In the genomic region with DNA sequence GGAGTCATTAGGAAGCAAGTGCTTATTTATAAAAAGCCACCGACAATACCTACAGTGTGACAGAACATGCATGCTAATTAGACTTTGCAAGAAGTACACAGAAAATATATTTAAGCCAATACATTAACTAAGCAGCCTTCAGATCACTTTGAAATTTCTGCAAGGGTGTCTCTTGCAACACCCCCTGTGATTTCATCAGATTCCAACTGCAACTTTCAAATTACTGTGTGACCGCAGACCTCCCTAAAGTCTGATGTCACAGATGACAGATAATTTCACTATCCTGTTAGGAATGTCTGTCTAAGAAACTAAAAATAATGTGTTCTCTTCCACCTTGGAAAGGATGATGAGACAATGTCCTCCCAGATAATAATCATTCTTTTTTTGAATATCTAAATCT, we compare ENCODE assay signal across 6 mouse cellular contexts.
"Had no signal": no experiment of that assay in that cellular context is flagged by ENCODE, and none has a peak within 500 bp of the region (broad histone marks: within the 10 kb centered on the region; RNA-seq: fewer than 3 reads in every experiment).

No protein-coding gene starts in this region.

- DNase-seq: kidney, adult 8-10 months; kidney, postnatal 25 days; lung, adult 2 months; lung, postnatal 10 days; thymus, postnatal 14 days had no signal

- ATAC-seq: midbrain, embryonic 13.5 days had no signal
